Mouse (Mus musculus): ENCODE results near the gene Slc2a9. TPM values are rescaled to one million over a fixed set of nuclear protein-coding genes. Genes with fewer than 3 reads are reported as not detected.

Slc2a9 gene
- polyA plus RNA-seq, 1 experiment from 2014 or later: 0.15 TPM

GRCm38 (mm10) chr5:38440252-38441005 lies 62.5 kb downstream of the Slc2a9 start:
- no peak overlapping the region for H3K9ac ChIP-seq (ENCODE audit: low read depth, low read length)
- 89% methylated on average over 9 of the region's 9 CpGs for WGBS
- H3K4me1 ChIP-seq (replicated peaks; ENCODE audit: control insufficient read depth, insufficient read depth, low read length): no peaks in the 10 kb centered on the region
- no peak overlapping the region for H3K27ac ChIP-seq (ENCODE audit: low read depth, low read length)
- no peak overlapping the region for H3K4me2 ChIP-seq (replicated peaks; ENCODE audit: low read depth, low read length)
- no peak for ATAC-seq (ENCODE audit: low FRiP score)
- DNase-seq (ENCODE audit: low spot score): no peak
- H3K27me3 ChIP-seq (ENCODE audit: control insufficient read depth, insufficient read depth, low read length): no peaks in the 10 kb centered on the region
- no peaks in the 10 kb centered on the region for H3K9me3 ChIP-seq (ENCODE audit: control insufficient read depth, low read length)
- H3K4me3 ChIP-seq (ENCODE audit: low read depth, low read length): no peak overlapping the region
- no peaks in the 10 kb centered on the region for H3K36me3 ChIP-seq (ENCODE audit: control insufficient read depth, insufficient read depth, low read length)

- ATAC-seq (ENCODE audit: low FRiP score) (no peak), DNase-seq (ENCODE audit: low spot score) (no peak)
- no peaks in the 10 kb centered on the region for H3K9me3 ChIP-seq (ENCODE audit: control insufficient read depth, low read length)
- H3K4me2 ChIP-seq (replicated peaks; ENCODE audit: low read depth, low read length): no peak overlapping the region
- H3K27me3 ChIP-seq (ENCODE audit: control insufficient read depth, insufficient read depth, low read length): no peaks in the 10 kb centered on the region
- 91% methylated on average over 11 of the region's 11 CpGs for WGBS
- no peak overlapping the region for H3K9ac ChIP-seq (ENCODE audit: low read depth, low read length)
- H3K27ac ChIP-seq (ENCODE audit: low read depth, low read length): no peak overlapping the region
- no peaks in the 10 kb centered on the region for H3K36me3 ChIP-seq (ENCODE audit: control insufficient read depth, insufficient read depth, low read length)
- H3K4me1 ChIP-seq (replicated peaks; ENCODE audit: control insufficient read depth, insufficient read depth, low read length): no peaks in the 10 kb centered on the region
- no peak overlapping the region for H3K4me3 ChIP-seq (ENCODE audit: low read depth, low read length)
These were observed 66.3 kb downstream of the Slc2a9 start for GRCm38 (mm10) chr5:38436681-38437080.

- H3K27ac ChIP-seq (ENCODE audit: low read depth, low read length): no peak overlapping the region
- no peaks in the 10 kb centered on the region for H3K27me3 ChIP-seq (ENCODE audit: control insufficient read depth, insufficient read depth, low read length)
- no peaks in the 10 kb centered on the region for H3K9me3 ChIP-seq (ENCODE audit: control insufficient read depth, low read length)
- ATAC-seq (ENCODE audit: low FRiP score) (no peak), DNase-seq (ENCODE audit: low spot score) (no peak)
- no peaks in the 10 kb centered on the region for H3K36me3 ChIP-seq (ENCODE audit: control insufficient read depth, insufficient read depth, low read length)
- no peaks in the 10 kb centered on the region for H3K4me1 ChIP-seq (replicated peaks; ENCODE audit: control insufficient read depth, insufficient read depth, low read length)
- no peak overlapping the region for H3K9ac ChIP-seq (ENCODE audit: low read depth, low read length)
- 79% methylated on average over 3 of the region's 3 CpGs for WGBS
- no peak overlapping the region for H3K4me2 ChIP-seq (replicated peaks; ENCODE audit: low read depth, low read length)
- no peak overlapping the region for H3K4me3 ChIP-seq (ENCODE audit: low read depth, low read length)
These were observed 68.1 kb downstream of the Slc2a9 start for GRCm38 (mm10) chr5:38434875-38435274.

- Histone ChIP-seq H3K36me3 (ENCODE audit: control insufficient read depth, insufficient read depth, low read length) (no peaks in the 10 kb centered on the region), H3K27ac (ENCODE audit: low read depth, low read length) (no peak overlapping the region), H3K4me3 (ENCODE audit: low read depth, low read length) (no peak overlapping the region), H3K9ac (ENCODE audit: low read depth, low read length) (no peak overlapping the region), H3K27me3 (ENCODE audit: control insufficient read depth, insufficient read depth, low read length) (no peaks in the 10 kb centered on the region), H3K4me1 (replicated peaks; ENCODE audit: control insufficient read depth, insufficient read depth, low read length) (no peaks in the 10 kb centered on the region), H3K9me3 (ENCODE audit: control insufficient read depth, low read length) (no peaks in the 10 kb centered on the region), H3K4me2 (replicated peaks; ENCODE audit: low read depth, low read length) (no peak overlapping the region)
- no peak for ATAC-seq (ENCODE audit: low FRiP score)
- no peak for DNase-seq (ENCODE audit: low spot score)
- 91% methylated on average over 7 of the region's 7 CpGs for WGBS
These were observed 71.7 kb downstream of the Slc2a9 start for GRCm38 (mm10) chr5:38431201-38431600.

- no peak for DNase-seq (ENCODE audit: low spot score)
- Histone ChIP-seq H3K9ac (ENCODE audit: low read depth, low read length) (no peak overlapping the region), H3K4me3 (ENCODE audit: low read depth, low read length) (no peak overlapping the region), H3K27ac (ENCODE audit: low read depth, low read length) (no peak overlapping the region), H3K4me2 (replicated peaks; ENCODE audit: low read depth, low read length) (no peak overlapping the region), H3K36me3 (ENCODE audit: control insufficient read depth, insufficient read depth, low read length) (no peaks in the 10 kb centered on the region), H3K27me3 (ENCODE audit: control insufficient read depth, insufficient read depth, low read length) (no peaks in the 10 kb centered on the region), H3K4me1 (replicated peaks; ENCODE audit: control insufficient read depth, insufficient read depth, low read length) (no peaks in the 10 kb centered on the region), H3K9me3 (ENCODE audit: control insufficient read depth, low read length) (no peaks in the 10 kb centered on the region)
- ATAC-seq (ENCODE audit: low FRiP score): no peak
- 75% methylated on average over 6 of the region's 6 CpGs for WGBS
These were observed 73.8 kb downstream of the Slc2a9 start for GRCm38 (mm10) chr5:38429106-38429505.

- H3K4me2 ChIP-seq (replicated peaks; ENCODE audit: low read depth, low read length): no peak overlapping the region
- no peaks in the 10 kb centered on the region for H3K4me1 ChIP-seq (replicated peaks; ENCODE audit: control insufficient read depth, insufficient read depth, low read length)
- H3K27me3 ChIP-seq (ENCODE audit: control insufficient read depth, insufficient read depth, low read length): no peaks in the 10 kb centered on the region
- no peaks in the 10 kb centered on the region for H3K9me3 ChIP-seq (ENCODE audit: control insufficient read depth, low read length)
- H3K9ac ChIP-seq (ENCODE audit: low read depth, low read length): no peak overlapping the region
- ATAC-seq (ENCODE audit: low FRiP score) (no peak), DNase-seq (ENCODE audit: low spot score) (no peak)
- 80% methylated on average over 5 of the region's 5 CpGs for WGBS
- H3K4me3 ChIP-seq (ENCODE audit: low read depth, low read length): no peak overlapping the region
- H3K27ac ChIP-seq (ENCODE audit: low read depth, low read length): no peak overlapping the region
- no peaks in the 10 kb centered on the region for H3K36me3 ChIP-seq (ENCODE audit: control insufficient read depth, insufficient read depth, low read length)
These were observed 75.2 kb downstream of the Slc2a9 start for GRCm38 (mm10) chr5:38427757-38428156.

GRCm38 (mm10) chr5:38425569-38425968 lies 77.4 kb downstream of the Slc2a9 start:
- Histone ChIP-seq H3K4me1 (replicated peaks; ENCODE audit: control insufficient read depth, insufficient read depth, low read length) (no peaks in the 10 kb centered on the region), H3K27me3 (ENCODE audit: control insufficient read depth, insufficient read depth, low read length) (no peaks in the 10 kb centered on the region), H3K9me3 (ENCODE audit: control insufficient read depth, low read length) (no peaks in the 10 kb centered on the region), H3K9ac (ENCODE audit: low read depth, low read length) (no peak overlapping the region), H3K4me2 (replicated peaks; ENCODE audit: low read depth, low read length) (no peak overlapping the region), H3K27ac (ENCODE audit: low read depth, low read length) (no peak overlapping the region), H3K4me3 (ENCODE audit: low read depth, low read length) (no peak overlapping the region), H3K36me3 (ENCODE audit: control insufficient read depth, insufficient read depth, low read length) (no peaks in the 10 kb centered on the region)
- WGBS: 87% methylated on average over 6 of the region's 6 CpGs
- no peak for ATAC-seq (ENCODE audit: low FRiP score)
- DNase-seq (ENCODE audit: low spot score): no peak

- Histone ChIP-seq H3K4me1 (replicated peaks; ENCODE audit: control insufficient read depth, insufficient read depth, low read length) (no peaks in the 10 kb centered on the region), H3K36me3 (ENCODE audit: control insufficient read depth, insufficient read depth, low read length) (no peaks in the 10 kb centered on the region), H3K4me3 (ENCODE audit: low read depth, low read length) (no peak overlapping the region), H3K9me3 (ENCODE audit: control insufficient read depth, low read length) (no peaks in the 10 kb centered on the region), H3K27me3 (ENCODE audit: control insufficient read depth, insufficient read depth, low read length) (no peaks in the 10 kb centered on the region), H3K4me2 (replicated peaks; ENCODE audit: low read depth, low read length) (no peak overlapping the region), H3K27ac (ENCODE audit: low read depth, low read length) (no peak overlapping the region), H3K9ac (ENCODE audit: low read depth, low read length) (no peak overlapping the region)
- 13% methylated on average over 4 of the region's 4 CpGs for WGBS
- ATAC-seq (ENCODE audit: low FRiP score) (no peak), DNase-seq (ENCODE audit: low spot score) (peak; percentile 20)
These were observed 80.5 kb downstream of the Slc2a9 start for GRCm38 (mm10) chr5:38422426-38422825.

GRCm38 (mm10) chr5:38418799-38419198 lies 84.1 kb downstream of the Slc2a9 start:
- DNase-seq (ENCODE audit: low spot score) (no peak), ATAC-seq (ENCODE audit: low FRiP score) (no peak)
- H3K9me3 ChIP-seq (ENCODE audit: control insufficient read depth, low read length): peaks cover 2% of the 10 kb centered on the region; the same call in 1 of the 2 replicates
- H3K4me1 ChIP-seq (replicated peaks; ENCODE audit: control insufficient read depth, insufficient read depth, low read length): no peaks in the 10 kb centered on the region
- no peaks in the 10 kb centered on the region for H3K36me3 ChIP-seq (ENCODE audit: control insufficient read depth, insufficient read depth, low read length)
- no peak overlapping the region for H3K4me3 ChIP-seq (ENCODE audit: low read depth, low read length)
- no peak overlapping the region for H3K27ac ChIP-seq (ENCODE audit: low read depth, low read length)
- H3K4me2 ChIP-seq (replicated peaks; ENCODE audit: low read depth, low read length): no peak overlapping the region
- 86% methylated on average over 6 of the region's 6 CpGs for WGBS
- H3K9ac ChIP-seq (ENCODE audit: low read depth, low read length): no peak overlapping the region
- no peaks in the 10 kb centered on the region for H3K27me3 ChIP-seq (ENCODE audit: control insufficient read depth, insufficient read depth, low read length)

All from hindbrain, embryonic 11.5 days (tissue).